Mouse (Mus musculus) liver, adult 2 months (tissue): ENCODE data around the gene Peli2. TPM values are rescaled to one million over a fixed set of nuclear protein-coding genes. Genes with fewer than 3 reads are reported as not detected.

Experiments used
- DNase-seq: peaks from one replicate; pipeline ENCODE4 v3.0.0-alpha.2; 2011; ENCODE audit warnings: low read depth, low spot score; ENCODE audit errors: extremely low read depth
- H3K27ac ChIP-seq: fragments of 200-500 bp; replicated peaks from 2 replicates; pipeline ENCODE4 v1.5.1; 2012; ENCODE audit warnings: low read depth, mild to moderate bottlenecking, control low read depth, inconsistent platforms, low read length; ENCODE audit not compliant: insufficient read depth
- H3K27me3 ChIP-seq: fragments of 200-500 bp; 2 replicates; pipeline ENCODE4 v1.6.1; 2012; ENCODE audit warnings: mild to moderate bottlenecking, moderate library complexity, low read length, inconsistent platforms; ENCODE audit not compliant: control insufficient read depth, insufficient read depth
- H3K36me3 ChIP-seq: fragments of 200-500 bp; 2 replicates; pipeline ENCODE4 v1.6.1; 2012; ENCODE audit warnings: low read length, inconsistent platforms; ENCODE audit not compliant: control insufficient read depth, insufficient read depth
- H3K4me1 ChIP-seq: fragments of 200-500 bp; 2 replicates; pipeline ENCODE4 v1.6.1; 2011; ENCODE audit warnings: low read length; ENCODE audit not compliant: control insufficient read depth, insufficient read depth
- H3K4me3 ChIP-seq: fragments of 200-500 bp; 2 replicates; pipeline ENCODE4 v1.5.1; 2011; ENCODE audit warnings: low read depth, mild to moderate bottlenecking, control low read depth, low read length, moderate library complexity; ENCODE audit not compliant: insufficient read depth
- H3K79me2 ChIP-seq: fragments of 200-500 bp; 2 replicates; pipeline ENCODE4 v1.6.1; 2012; ENCODE audit warnings: inconsistent platforms, mild to moderate bottlenecking, low read length, moderate library complexity; ENCODE audit not compliant: control insufficient read depth, insufficient read depth
- H3K9ac ChIP-seq: fragments of 200-500 bp; 2 replicates; pipeline ENCODE4 v1.6.1; 2012; ENCODE audit warnings: low read depth, mild to moderate bottlenecking, control low read depth, inconsistent platforms, low read length
- CTCF ChIP-seq: fragments of 200-500 bp; IDR thresholded peaks from 2 replicates; pipeline ENCODE4 v1.5.1; 2011; ENCODE audit warnings: low read depth, low read length, control low read depth
- POLR2A ChIP-seq: fragments of 200-500 bp; IDR thresholded peaks from 2 replicates; pipeline ENCODE4 v1.6.1; 2011; ENCODE audit warnings: low read length, control low read depth; ENCODE audit not compliant: insufficient read depth; ENCODE audit errors: extremely low read depth
- WGBS: fragments of 180-500 bp; shearing (Covaris S2); methylation state at CpG from one replicate; pipeline ENCODE4 v1.1.7; 2018; 5-methylcytosine and 5-hydroxymethylcytosine counted together
- polyA plus RNA-seq: library from polyadenylated mRNA; depleted of rRNA; stranded (reverse); fragments of >200 nt; gene quantifications from 2 replicates; pipeline ENCODE4 v1.2.3, GENCODE M21; 2012
- total RNA-seq: library from RNA; depleted of rRNA; stranded (reverse); fragments of >200 nt; gene quantifications from 2 replicates; pipeline ENCODE4 v1.2.3, GENCODE M21; 2014

The Peli2 gene
- total and polyA plus RNA-seq, 2 experiments: 12.7 to 14.7 TPM

DNA sequence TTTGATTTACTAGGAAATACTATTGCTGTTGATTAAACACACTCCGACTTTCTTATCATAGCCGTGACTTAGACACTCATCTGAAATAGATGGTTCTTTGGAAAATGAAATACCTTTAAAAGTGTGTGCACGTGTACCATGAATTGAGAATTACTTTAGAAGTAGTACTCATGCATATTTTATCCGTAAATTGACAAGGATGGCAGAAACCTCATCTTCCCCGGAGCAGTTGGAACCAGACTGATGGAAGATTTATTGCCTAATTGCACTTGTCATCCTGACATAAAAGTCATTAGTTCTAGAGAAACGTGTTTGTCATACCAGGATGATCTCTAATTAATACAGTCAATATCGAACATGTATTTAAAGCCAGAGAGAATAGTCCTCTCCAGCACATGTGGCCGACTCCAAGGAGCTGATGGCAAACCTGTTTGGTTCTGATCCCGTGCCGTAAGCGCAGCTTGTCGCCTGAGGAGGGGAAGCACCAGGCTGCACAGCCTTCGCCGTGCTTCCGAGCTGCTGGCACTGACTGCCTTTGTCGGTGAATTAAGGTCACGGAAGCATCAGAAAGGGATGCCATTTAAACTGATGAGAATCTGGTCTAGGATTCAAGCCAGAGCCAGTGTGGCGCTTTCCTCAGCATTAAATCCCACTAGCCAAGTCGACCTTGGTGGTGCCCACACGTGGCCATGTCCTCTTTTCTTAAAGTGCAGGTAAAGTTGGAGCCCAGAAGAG, 114.3 kb downstream of the Peli2 start:
- peaks cover 6% of the 10 kb centered on the region; the same call in 1 of the 2 replicates for H3K79me2 ChIP-seq
- DNase-seq: no peak
- H3K36me3 ChIP-seq: no peaks in the 10 kb centered on the region
- WGBS: 91% methylated on average over 20 of the region's 20 CpGs
- TF ChIP-seq CTCF: no peak
- TF ChIP-seq POLR2A: no peak
- H3K4me3 ChIP-seq: no peak overlapping the region
- no peaks in the 10 kb centered on the region for H3K4me1 ChIP-seq
- H3K9ac ChIP-seq: no peak overlapping the region
- H3K27ac ChIP-seq: no peak overlapping the region
- H3K27me3 ChIP-seq: no peaks in the 10 kb centered on the region

DNA sequence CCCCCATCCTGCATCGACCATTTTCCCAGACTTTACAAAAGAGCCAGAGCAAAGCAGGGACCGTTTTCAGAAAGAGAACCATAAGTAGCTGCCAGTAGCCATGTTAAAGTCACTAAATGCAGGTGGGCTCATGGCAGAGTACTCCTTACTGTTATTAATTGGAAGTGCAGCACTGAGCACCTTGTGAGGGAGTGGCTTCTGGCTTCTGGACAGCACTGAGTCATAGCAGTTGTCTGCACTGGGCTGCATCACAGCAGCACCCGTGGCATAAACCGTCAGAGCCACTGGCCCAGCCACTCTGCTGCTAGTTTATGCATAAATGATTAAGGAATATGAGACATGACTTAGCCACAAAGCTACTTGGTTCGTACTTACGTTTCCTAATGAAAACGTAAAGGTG, 120.7 kb downstream of the Peli2 start:
- 93% methylated on average over 7 of the region's 7 CpGs for WGBS
- Histone ChIP-seq H3K79me2 (peaks cover 3% of the 10 kb centered on the region; the same call in 1 of the 2 replicates), H3K36me3 (peaks cover 8% of the 10 kb centered on the region; the same call in 1 of the 2 replicates), H3K4me3 (no peak overlapping the region), H3K4me1 (no peaks in the 10 kb centered on the region), H3K27me3 (no peaks in the 10 kb centered on the region), H3K27ac (no peak overlapping the region), H3K9ac (no peak overlapping the region)
- no peak for DNase-seq
- TF ChIP-seq POLR2A: no peak
- no peak for TF ChIP-seq CTCF

- H3K27ac ChIP-seq: no peak overlapping the region
- no peaks in the 10 kb centered on the region for H3K79me2 ChIP-seq
- no peak for TF ChIP-seq CTCF
- TF ChIP-seq POLR2A: no peak
- H3K36me3 ChIP-seq: peaks cover 8% of the 10 kb centered on the region; the same call in 1 of the 2 replicates
- WGBS: 54% methylated on average over 3 of the region's 3 CpGs
- H3K4me1 ChIP-seq: no peaks in the 10 kb centered on the region
- H3K27me3 ChIP-seq: no peaks in the 10 kb centered on the region
- peak; percentile 3 for DNase-seq
- no peak overlapping the region for H3K9ac ChIP-seq
- no peak overlapping the region for H3K4me3 ChIP-seq
These were observed 125.6 kb downstream of the Peli2 start for GRCm38 (mm10) chr14:48246236-48246635.

DNA sequence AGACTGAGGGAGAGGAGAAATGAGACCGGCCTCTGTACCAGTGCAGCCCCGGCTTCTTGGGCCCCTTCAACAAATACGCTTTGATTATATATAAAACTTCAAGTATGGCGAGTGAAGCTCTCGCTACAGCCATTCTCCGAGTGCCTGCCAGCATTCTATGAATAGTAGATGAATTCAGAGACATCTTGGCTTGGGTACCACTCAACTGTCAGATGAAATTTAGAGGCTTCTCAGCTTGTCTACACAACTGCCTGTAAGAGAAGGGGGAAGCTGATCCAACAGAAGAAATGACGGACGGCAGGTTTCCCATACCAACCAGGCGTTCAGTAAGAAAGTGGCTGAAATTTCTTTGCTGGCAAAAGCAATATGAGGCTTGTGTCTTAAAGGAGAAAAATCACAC, 126.3 kb downstream of the Peli2 start:
- H3K9ac ChIP-seq: no peak overlapping the region
- peaks cover 6% of the 10 kb centered on the region; the same call in 1 of the 2 replicates for H3K36me3 ChIP-seq
- H3K27me3 ChIP-seq: no peaks in the 10 kb centered on the region
- 92% methylated on average over 9 of the region's 9 CpGs for WGBS
- no peak for DNase-seq
- no peak for TF ChIP-seq POLR2A
- TF ChIP-seq CTCF: no peak
- H3K4me3 ChIP-seq: no peak overlapping the region
- no peaks in the 10 kb centered on the region for H3K79me2 ChIP-seq
- H3K27ac ChIP-seq: no peak overlapping the region
- no peaks in the 10 kb centered on the region for H3K4me1 ChIP-seq

GRCm38 (mm10) chr14:48249459-48249858, 128.8 kb downstream of the Peli2 start:
- WGBS: over 99% methylated on average over 2 of the region's 2 CpGs

GRCm38 (mm10) chr14:48249909-48250308, 129.3 kb downstream of the Peli2 start:
- DNase-seq: no peak
- Histone ChIP-seq H3K27ac (no peak overlapping the region), H3K79me2 (no peaks in the 10 kb centered on the region), H3K4me3 (no peak overlapping the region), H3K36me3 (peaks cover under 1% of the 10 kb centered on the region; the same call in 1 of the 2 replicates), H3K9ac (no peak overlapping the region), H3K4me1 (no peaks in the 10 kb centered on the region), H3K27me3 (no peaks in the 10 kb centered on the region)
- no peak for TF ChIP-seq CTCF
- no peak for TF ChIP-seq POLR2A
- WGBS: 97% methylated on average over 9 of the region's 9 CpGs

More at GRCm38 (mm10) chr14:48249459-48249858, 128.8 kb downstream of the Peli2 start:
- Histone ChIP-seq H3K27ac (no peak overlapping the region), H3K4me3 (no peak overlapping the region), H3K9ac (no peak overlapping the region), H3K27me3 (no peaks in the 10 kb centered on the region), H3K79me2 (no peaks in the 10 kb centered on the region), H3K36me3 (peaks cover 5% of the 10 kb centered on the region; the same call in 1 of the 2 replicates), H3K4me1 (no peaks in the 10 kb centered on the region)
- no peak for DNase-seq
- TF ChIP-seq CTCF: no peak
- TF ChIP-seq POLR2A: no peak
